Mouse (Mus musculus) heart, embryonic 13.5 days (tissue): Measurements from ENCODE around the gene Tmed10. TPM values are rescaled to one million over a fixed set of nuclear protein-coding genes. Genes with fewer than 3 reads are reported as not detected.

Source experiments
- ATAC-seq: fragments of 200-750 bp; cut with Nextera tagmentation; 2 replicates; pipeline ENCODE4 v1.8.0; 2017; ENCODE audit warnings: moderate TSS enrichment; ENCODE audit not compliant: insufficient number of reproducible peaks, low FRiP score, low TSS enrichment; ENCODE audit errors: extremely low read depth
- H3K27ac ChIP-seq: fragments of 300-500 bp; sonication (generic); replicated peaks from 2 replicates; pipeline ENCODE4 v1.5.1; 2015; ENCODE audit warnings: moderate library complexity, mild to moderate bottlenecking, inconsistent platforms
- H3K27me3 ChIP-seq: fragments of 300-500 bp; sonication (generic); replicated peaks from 2 replicates; pipeline ENCODE4 v1.6.1; 2015; ENCODE audit warnings: mild to moderate bottlenecking, inconsistent platforms
- H3K36me3 ChIP-seq: fragments of 300-500 bp; sonication (generic); 2 replicates; pipeline ENCODE4 v1.6.1; 2015; ENCODE audit warnings: mild to moderate bottlenecking, inconsistent platforms
- H3K4me1 ChIP-seq: fragments of 300-500 bp; sonication (generic); 2 replicates; pipeline ENCODE4 v1.6.1; 2015; ENCODE audit warnings: inconsistent platforms
- H3K4me2 ChIP-seq: fragments of 300-500 bp; sonication (generic); 2 replicates; pipeline ENCODE4 v1.6.1; 2015; ENCODE audit warnings: inconsistent platforms, mild to moderate bottlenecking, moderate library complexity
- H3K4me3 ChIP-seq: fragments of 300-500 bp; sonication (generic); 2 replicates; pipeline ENCODE4 v1.5.1; 2015; ENCODE audit warnings: moderate library complexity, mild to moderate bottlenecking, inconsistent platforms
- H3K9ac ChIP-seq: fragments of 300-500 bp; sonication (generic); 2 replicates; pipeline ENCODE4 v1.6.1; 2015; ENCODE audit warnings: inconsistent platforms, mild to moderate bottlenecking, moderate library complexity
- H3K9me3 ChIP-seq: fragments of 300-500 bp; sonication (generic); 2 replicates; pipeline ENCODE4 v1.6.1; 2016; ENCODE audit warnings: inconsistent platforms
- WGBS: fragments of 180-500 bp; shearing (Covaris S2); methylation state at CpG from one replicate; pipeline ENCODE4 v1.1.7; 2015; ENCODE audit warnings: mixed read lengths; 5-methylcytosine and 5-hydroxymethylcytosine counted together
- polyA plus RNA-seq: library from polyadenylated mRNA; unstranded; fragments of >200 nt; fragmentation: Nextera tagmentation; extraction: Ambion mirVana; gene quantifications from 2 replicates; pipeline ENCODE4 v1.2.1, GENCODE M21; 2015

Tmed10 gene
- polyA plus RNA-seq, 1 experiment from 2014 or later, result 279 TPM

DNA sequence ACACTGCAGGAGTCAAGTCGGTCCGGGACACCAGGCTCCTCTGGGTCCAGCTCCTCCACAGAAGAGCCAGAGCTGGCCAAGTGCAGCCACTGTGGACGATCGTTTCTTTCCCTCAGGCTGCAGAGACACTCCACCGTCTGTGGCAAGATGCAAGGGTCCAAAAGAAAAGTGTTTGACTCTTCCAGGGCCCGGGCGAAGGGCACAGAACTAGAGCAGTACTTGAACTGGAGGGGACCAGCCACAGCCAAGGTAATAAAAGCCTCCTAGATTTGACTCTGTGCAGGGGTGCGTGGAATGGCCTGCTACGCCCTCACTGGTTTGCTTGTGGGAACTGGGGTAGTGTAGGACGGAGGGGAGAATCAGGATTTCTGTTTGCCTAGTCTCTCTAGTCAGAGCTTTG is 84.0 kb downstream of the Tmed10 start:
- Histone ChIP-seq H3K9ac (no peak overlapping the region), H3K27me3 (peaks cover 18% of the 10 kb centered on the region; the same call in 1 of the 2 replicates), H3K4me1 (peaks cover 27% of the 10 kb centered on the region), H3K9me3 (peaks cover 20% of the 10 kb centered on the region), H3K27ac (no peak overlapping the region), H3K4me3 (no peak overlapping the region), H3K4me2 (no peak overlapping the region), H3K36me3 (no peaks in the 10 kb centered on the region)
- no peak for ATAC-seq
- WGBS, result 72% methylated on average over 10 of the region's 10 CpGs

Other genes starting within 250 kb of the Tmed10 start
- gene Rps6kl1, start 223.6 kb downstream of the Tmed10 start, polyA plus RNA-seq, result 1.2 and 1.3 TPM in 2 replicates
- 8.4 and 9.1 TPM in 2 replicates for gene Pgf, start 197.1 kb downstream of the Tmed10 start, polyA plus RNA-seq
- gene Eif2b2, start 155.4 kb downstream of the Tmed10 start, polyA plus RNA-seq, result 54.8 and 55.9 TPM in 2 replicates
- gene Mlh3, start 104.2 kb downstream of the Tmed10 start, polyA plus RNA-seq, result 5.0 and 5.7 TPM in 2 replicates
- gene Acyp1, start 86.4 kb downstream of the Tmed10 start, polyA plus RNA-seq, result 59.2 and 66.6 TPM in 2 replicates
- gene Zc2hc1c, start 86.3 kb downstream of the Tmed10 start, polyA plus RNA-seq, result 0.55 and 0.62 TPM in 2 replicates
- 18.5 and 19.2 TPM in 2 replicates for gene Nek9, start 35.5 kb downstream of the Tmed10 start, polyA plus RNA-seq
- gene Fos, start 99.0 kb upstream of the Tmed10 start, polyA plus RNA-seq, result 5.1 and 5.4 TPM in 2 replicates
- gene Jdp2, start 224.2 kb upstream of the Tmed10 start, polyA plus RNA-seq, result 0.20 and 0.47 TPM in 2 replicates